Mouse (Mus musculus) CH12.LX (cell line): Measurements from ENCODE around the gene Tmem129. TPM values are rescaled to one million over a fixed set of nuclear protein-coding genes. Genes with fewer than 3 reads are reported as not detected.

ENCODE experiments used
- DNase-seq: peaks from one replicate; pipeline ENCODE4 v3.0.0-alpha.2; 2013; ENCODE audit errors: extremely low read depth
- H3K27ac ChIP-seq: 2 replicates; pipeline ENCODE4 v1.5.1; 2012; ENCODE audit warnings: low read depth, mild to moderate bottlenecking, control low read depth, moderate library complexity; ENCODE audit not compliant: insufficient read depth
- H3K27me3 ChIP-seq: replicated peaks from 2 replicates; pipeline ENCODE3; 2012; ENCODE audit warnings: inconsistent platforms
- H3K36me3 ChIP-seq, 2 experiments: replicated peaks in 1 of 2; 2 replicates each; pipeline versions ENCODE3 to v1.6.1; 2012; ENCODE audit warnings: inconsistent platforms in 1 of 2, low read length in 1 of 2, mild to moderate bottlenecking in 1 of 2, mixed read lengths in 1 of 2, moderate library complexity in 1 of 2; ENCODE audit not compliant: control insufficient read depth in 1 of 2, insufficient read depth in 1 of 2
- H3K4me1 ChIP-seq, 2 experiments: 2 replicates each; pipeline ENCODE4 v1.6.1; 2012; ENCODE audit warnings: inconsistent platforms in 1 of 2, moderate library complexity in 1 of 2; ENCODE audit not compliant: insufficient read depth in 2 of 2, control insufficient read depth in 1 of 2
- H3K4me2 ChIP-seq: 2 replicates; pipeline ENCODE4 v1.6.1; 2012; ENCODE audit warnings: low read depth, mild to moderate bottlenecking, control low read depth; ENCODE audit not compliant: poor library complexity, insufficient read depth, severe bottlenecking
- H3K4me3 ChIP-seq, 3 experiments: fragments of 150-350 bp in 1 of 3; sonication (generic) in 1 of 3; replicated peaks in 1 of 3; 2 replicates each; pipeline versions ENCODE3 to v1.5.1; 2011 to 2012; ENCODE audit warnings: low read depth in 2 of 3, low read length in 2 of 3, mild to moderate bottlenecking in 2 of 3, moderate library complexity in 2 of 3, control low read depth in 1 of 3, improper control_type of control experiment in 1 of 3, inconsistent platforms in 1 of 3, mixed read lengths in 1 of 3; ENCODE audit not compliant: poor library complexity in 1 of 3
- H3K79me2 ChIP-seq: replicated peaks from 2 replicates; pipeline ENCODE4 v1.6.1; 2012; ENCODE audit warnings: mild to moderate bottlenecking, moderate library complexity; ENCODE audit not compliant: control insufficient read depth, poor library complexity, insufficient read depth, severe bottlenecking; ENCODE audit errors: extremely low read depth
- H3K9ac ChIP-seq: 2 replicates; pipeline ENCODE4 v1.6.1; 2012; ENCODE audit warnings: low read depth, mild to moderate bottlenecking, control low read depth, moderate library complexity; ENCODE audit not compliant: insufficient read depth
- H3K9me3 ChIP-seq: replicated peaks from 2 replicates; pipeline ENCODE3; 2012; ENCODE audit warnings: low read length, inconsistent platforms, mixed read lengths
- BHLHE40 ChIP-seq: IDR thresholded peaks from 2 replicates; pipeline ENCODE4 v1.6.1; 2011; ENCODE audit warnings: mild to moderate bottlenecking, low read depth, low read length, improper control_type of control experiment
- CHD1 ChIP-seq: IDR thresholded peaks from 2 replicates; pipeline ENCODE4 v1.6.1; 2012; ENCODE audit warnings: low read depth, low read length, improper control_type of control experiment, inconsistent platforms
- CHD2 ChIP-seq: IDR thresholded peaks from 2 replicates; pipeline ENCODE4 v1.6.1; 2011; ENCODE audit warnings: low read length, improper control_type of control experiment
- ELF1 ChIP-seq: IDR thresholded peaks from 2 replicates; pipeline ENCODE4 v1.6.1; 2014; ENCODE audit warnings: low read depth, mild to moderate bottlenecking, inconsistent platforms, low read length, improper control_type of control experiment
- EP300 ChIP-seq: IDR thresholded peaks from 2 replicates; pipeline ENCODE4 v1.6.1; 2011; ENCODE audit warnings: low read length, improper control_type of control experiment
- GABPA ChIP-seq: IDR thresholded peaks from 2 replicates; pipeline ENCODE4 v1.6.1; 2012; ENCODE audit warnings: low read depth, low read length, improper control_type of control experiment, inconsistent platforms; ENCODE audit not compliant: insufficient replicate concordance
- HCFC1 ChIP-seq: IDR thresholded peaks from 2 replicates; pipeline ENCODE4 v1.6.1; 2012; ENCODE audit warnings: low read depth, mild to moderate bottlenecking, inconsistent platforms, low read length, improper control_type of control experiment
- IRF4 ChIP-seq: IDR thresholded peaks from 2 replicates; pipeline ENCODE4 v1.6.1; 2014; ENCODE audit warnings: low read depth, mild to moderate bottlenecking, inconsistent platforms, low read length, improper control_type of control experiment
- JUND ChIP-seq: conservative IDR thresholded peaks from 2 replicates; pipeline ENCODE4 v1.6.1; 2011; ENCODE audit warnings: low read depth, low read length, improper control_type of control experiment
- KAT2A ChIP-seq: IDR thresholded peaks from 2 replicates; pipeline ENCODE4 v1.6.1; 2012; ENCODE audit warnings: low read length, improper control_type of control experiment, inconsistent platforms; ENCODE audit not compliant: insufficient replicate concordance
- MAFK ChIP-seq: IDR thresholded peaks from 2 replicates; pipeline ENCODE4 v1.6.1; 2011; ENCODE audit warnings: low read length, improper control_type of control experiment; ENCODE audit not compliant: insufficient replicate concordance
- MEF2A ChIP-seq: IDR thresholded peaks from 2 replicates; pipeline ENCODE4 v1.6.1; 2014; ENCODE audit warnings: low read depth, mild to moderate bottlenecking, inconsistent platforms, low read length, improper control_type of control experiment, borderline replicate concordance
- MXI1 ChIP-seq: IDR thresholded peaks from 2 replicates; pipeline ENCODE4 v1.6.1; 2011; ENCODE audit warnings: mild to moderate bottlenecking, low read depth, low read length, improper control_type of control experiment
- MYC ChIP-seq: IDR thresholded peaks from 2 replicates; pipeline ENCODE4 v1.6.1; 2011; ENCODE audit warnings: low read depth, mild to moderate bottlenecking, improper control_type of control experiment, low read length
- NRF1 ChIP-seq: IDR thresholded peaks from 2 replicates; pipeline ENCODE4 v1.6.1; 2014; ENCODE audit warnings: low read depth, mild to moderate bottlenecking, inconsistent platforms, low read length, improper control_type of control experiment, moderate library complexity
- PAX5 ChIP-seq: IDR thresholded peaks from 2 replicates; pipeline ENCODE4 v1.6.1; 2012; ENCODE audit warnings: low read length, inconsistent platforms, mixed read lengths
- POLR2A ChIP-seq: IDR thresholded peaks from 2 replicates; pipeline ENCODE4 v1.6.1; 2011; ENCODE audit warnings: low read depth, mild to moderate bottlenecking, improper control_type of control experiment, low read length
- POLR2AphosphoS2 ChIP-seq: IDR thresholded peaks from 2 replicates; pipeline ENCODE4 v1.6.1; 2011; ENCODE audit warnings: low read depth, low read length, improper control_type of control experiment
- RCOR1 ChIP-seq: conservative IDR thresholded peaks from 2 replicates; pipeline ENCODE4 v1.6.1; 2012; ENCODE audit warnings: low read depth, mild to moderate bottlenecking, inconsistent platforms, low read length, improper control_type of control experiment
- SMC3 ChIP-seq: IDR thresholded peaks from 2 replicates; pipeline ENCODE4 v1.6.1; 2011; ENCODE audit warnings: low read depth, low read length, improper control_type of control experiment
- TBP ChIP-seq: conservative IDR thresholded peaks from 2 replicates; pipeline ENCODE4 v1.6.1; 2011; ENCODE audit warnings: low read depth, low read length, improper control_type of control experiment
- TCF12 ChIP-seq: IDR thresholded peaks from 2 replicates; pipeline ENCODE4 v1.6.1; 2014; ENCODE audit warnings: low read depth, mild to moderate bottlenecking, inconsistent platforms, low read length, improper control_type of control experiment
- UBTF ChIP-seq: IDR thresholded peaks from 2 replicates; pipeline ENCODE4 v1.6.1; 2012; ENCODE audit warnings: low read depth, mild to moderate bottlenecking, inconsistent platforms, low read length, improper control_type of control experiment, moderate library complexity
- USF1 ChIP-seq: IDR thresholded peaks from 2 replicates; pipeline ENCODE4 v1.6.1; 2014; ENCODE audit warnings: low read depth, mild to moderate bottlenecking, inconsistent platforms, low read length, improper control_type of control experiment
- ZNF384 ChIP-seq: IDR thresholded peaks from 2 replicates; pipeline ENCODE4 v1.6.1; 2012; ENCODE audit warnings: low read depth, low read length, improper control_type of control experiment, inconsistent platforms
- dilution Hi-C: fragments of 300-500 bp; cut with MboI; formaldehyde crosslinking; loops from 2 replicates; pipeline ENCODE4 v1.14.3; 2020; ENCODE audit warnings: low sequenced_read_pairs; ENCODE audit not compliant: extremely low pct_unique_long_range_greater_than_20kb, extremely low pct_ligation_motif_present
- in situ Hi-C: fragments of 300-500 bp; cut with MboI; formaldehyde crosslinking; loops from 3 replicates; pipeline ENCODE4 v1.14.3; 2019; ENCODE audit warnings: low sequenced_read_pairs, low pct_ligation_motif_present, low pct_unique_long_range_greater_than_20kb, mixed read lengths
- polyA plus RNA-seq: library from polyadenylated mRNA; unstranded; fragments of >175 nt; gene quantifications from 2 replicates; pipeline ENCODE4 v1.2.1, GENCODE M21; 2012; ENCODE audit warnings: low read depth; ENCODE audit not compliant: insufficient read length
- total RNA-seq, 2 experiments: library from RNA; depleted of rRNA; stranded (reverse); fragments of 300-350 nt in 1 of 2; fragments of >200 nt in 1 of 2; gene quantifications; 2 replicates each; pipeline ENCODE4 v1.2.3; 2012 to 2014

The Tmem129 gene
- total and polyA plus RNA-seq, 3 experiments = 10.8 to 15.2 (median 12.7) TPM

- no peak for TF ChIP-seq PAX5
- no peak; the same call in 1 of the 2 replicates for TF ChIP-seq CHD2
- TF ChIP-seq USF1 = peak; percentile 61
- TF ChIP-seq POLR2AphosphoS2 = peak; percentile 91; the same call in 1 of the 2 replicates
- 0 out of 2 replicates have a peak, but pooled peaks have one; percentile 48 for TF ChIP-seq MEF2A
- no peak for TF ChIP-seq SMC3
- TF ChIP-seq MYC = peak; percentile 49; the same call in 1 of the 2 replicates
- 0 out of 2 replicates have a peak, but pooled peaks have one; percentile 44 for TF ChIP-seq KAT2A
Observed at GRCm38 (mm10) chr5:33629301-33629987, 28.8 kb downstream of the Tmem129 start, which contains the start of the genes Fam53a and Gm9903 (continued).

- dilution Hi-C loops (no loop called here), in situ Hi-C loops (no loop called here)
- no peaks in the 10 kb centered on the region for H3K27me3 ChIP-seq
- peaks cover 0 to 26% of the 10 kb centered on the region in 2 experiments for H3K36me3 ChIP-seq
- H3K27ac ChIP-seq = peak overlapping the region; percentile 96
- TF ChIP-seq GABPA = no peak
- no peak for TF ChIP-seq UBTF
- TF ChIP-seq MEF2A = no peak
- TF ChIP-seq IRF4 = no peak
- TF ChIP-seq POLR2AphosphoS2 = 0 out of 2 replicates have a peak, but pooled peaks have one; percentile 4
- TF ChIP-seq RCOR1 = no peak
- TF ChIP-seq BHLHE40 = no peak
- TF ChIP-seq CHD2 = no peak; the same call in 1 of the 2 replicates
- TF ChIP-seq EP300 = no peak
- TF ChIP-seq HCFC1 = no peak
- TF ChIP-seq NRF1 = no peak
- TF ChIP-seq TCF12 = no peak
- no peak for TF ChIP-seq USF1
- TF ChIP-seq ZNF384 = no peak
- peak; percentile 33; the same call in 1 of the 2 replicates for TF ChIP-seq MXI1
- no peak for TF ChIP-seq KAT2A
- 0 out of 2 replicates have a peak, but pooled peaks have one; percentile 38 for TF ChIP-seq TBP
- TF ChIP-seq ELF1 = no peak; the same call in 1 of the 2 replicates
- TF ChIP-seq PAX5 = no peak
- TF ChIP-seq POLR2A = no peak
- 0 out of 2 replicates have a peak, but pooled peaks have one; percentile 44 for TF ChIP-seq MYC
- no peak for TF ChIP-seq CHD1
- no peak for TF ChIP-seq MAFK
- no peak for TF ChIP-seq JUND
- TF ChIP-seq, all 38 proteins: peak for 4
- H3K9ac ChIP-seq = peak overlapping the region; percentile 88
- peak overlapping the region; percentile 82 to 92 (median 86) for H3K4me3 ChIP-seq
- H3K4me2 ChIP-seq = peak overlapping the region; percentile 10; the same call in 1 of the 2 replicates
- H3K79me2 ChIP-seq = peaks cover 10% of the 10 kb centered on the region
- DNase-seq = peak; percentile 57
- no peaks in the 10 kb centered on the region for H3K9me3 ChIP-seq
- peaks cover 3 to 43% of the 10 kb centered on the region in 2 experiments; a peak in 3 of 4 replicates for H3K4me1 ChIP-seq
Observed at GRCm38 (mm10) chr5:33628820-33629300, 29.4 kb downstream of the Tmem129 start.
